Mouse (Mus musculus) stomach, embryonic 16.5 days (tissue): Measurements from ENCODE around the gene Slc5a4b. TPM values are rescaled to one million over a fixed set of nuclear protein-coding genes. Genes with fewer than 3 reads are reported as not detected.

Experiments
- ATAC-seq: fragments of 200-750 bp; cut with Nextera tagmentation; 2 replicates; pipeline ENCODE4 v1.8.0; 2017; ENCODE audit warnings: moderate number of reproducible peaks, moderate TSS enrichment; ENCODE audit not compliant: insufficient read depth, low FRiP score
- H3K27ac ChIP-seq: fragments of 300-500 bp; sonication (generic); 2 replicates; pipeline ENCODE4 v1.5.1; 2014; ENCODE audit warnings: low read length
- H3K27me3 ChIP-seq: fragments of 300-500 bp; sonication (generic); 2 replicates; pipeline ENCODE4 v1.6.1; 2014; ENCODE audit warnings: low read length, control low read depth, mixed read lengths; ENCODE audit not compliant: control insufficient read depth, insufficient read depth
- H3K36me3 ChIP-seq: fragments of 300-500 bp; sonication (generic); 2 replicates; pipeline ENCODE4 v1.6.1; 2014; ENCODE audit warnings: low read length; ENCODE audit not compliant: control insufficient read depth, insufficient read depth
- H3K4me1 ChIP-seq: fragments of 300-500 bp; sonication (generic); 2 replicates; pipeline ENCODE4 v1.6.1; 2014; ENCODE audit warnings: low read length, control low read depth, mixed read lengths; ENCODE audit not compliant: control insufficient read depth, insufficient read depth
- H3K4me2 ChIP-seq: fragments of 300-500 bp; sonication (generic); 2 replicates; pipeline ENCODE4 v1.6.1; 2014; ENCODE audit warnings: low read depth, low read length, mixed read lengths
- H3K4me3 ChIP-seq: fragments of 300-500 bp; sonication (generic); replicated peaks from 2 replicates; pipeline ENCODE4 v1.5.1; 2014; ENCODE audit warnings: mild to moderate bottlenecking, low read length
- H3K9ac ChIP-seq: fragments of 300-500 bp; sonication (generic); 2 replicates; pipeline ENCODE4 v1.6.1; 2014; ENCODE audit warnings: low read length
- H3K9me3 ChIP-seq: fragments of 300-500 bp; sonication (generic); replicated peaks from 2 replicates; pipeline ENCODE4 v1.6.1; 2016; ENCODE audit warnings: low read length, control low read depth; ENCODE audit not compliant: control insufficient read depth
- WGBS: fragments of 180-500 bp; shearing (Covaris S2); extraction: QIAGEN DNeasy Blood & Tissue Kit; methylation state at CpG from one replicate; pipeline ENCODE4 v1.1.7; 2014; 5-methylcytosine and 5-hydroxymethylcytosine counted together
- polyA plus RNA-seq: library from polyadenylated mRNA; unstranded; fragments of >200 nt; fragmentation: Nextera tagmentation; extraction: Ambion mirVana; gene quantifications from 2 replicates; pipeline ENCODE4 v1.2.1, GENCODE M21; 2015

Gene Slc5a4b
- polyA plus RNA-seq, 1 experiment from 2014 or later: 0.15 TPM

GRCm38 (mm10) chr10:76051860-76052259 lies 58.9 kb downstream of the Slc5a4b start:
- no peak for ATAC-seq
- Histone ChIP-seq H3K9me3 (no peaks in the 10 kb centered on the region), H3K9ac (no peak overlapping the region), H3K27ac (no peak overlapping the region), H3K4me2 (no peak overlapping the region), H3K4me3 (no peak overlapping the region), H3K36me3 (no peaks in the 10 kb centered on the region), H3K27me3 (no peaks in the 10 kb centered on the region), H3K4me1 (no peaks in the 10 kb centered on the region)
- 72% methylated on average over 11 of the region's 11 CpGs for WGBS

DNA sequence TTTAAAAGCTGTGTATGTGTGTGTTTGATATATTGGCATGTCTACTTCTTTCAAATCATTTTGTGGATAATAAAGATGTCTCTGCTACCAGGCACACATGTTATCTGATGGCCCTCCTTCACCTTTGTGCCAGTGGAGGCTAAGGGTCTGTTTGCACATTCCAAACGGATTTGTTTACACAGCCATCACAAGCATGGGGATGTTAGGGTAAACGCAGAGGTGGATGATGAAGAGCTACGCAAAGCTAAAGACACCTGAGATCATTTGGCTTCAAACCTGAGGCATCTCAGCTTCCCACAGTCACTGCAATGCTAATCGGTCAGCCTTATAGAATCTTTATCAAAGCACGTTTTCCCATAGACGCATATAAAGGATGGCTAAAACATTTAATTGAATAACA lies 61.8 kb downstream of the Slc5a4b start:
- Histone ChIP-seq H3K27ac (no peak overlapping the region), H3K4me3 (no peak overlapping the region), H3K4me1 (no peaks in the 10 kb centered on the region), H3K4me2 (no peak overlapping the region), H3K9me3 (no peaks in the 10 kb centered on the region), H3K27me3 (no peaks in the 10 kb centered on the region), H3K9ac (no peak overlapping the region), H3K36me3 (no peaks in the 10 kb centered on the region)
- WGBS: 14% methylated on average over 6 of the region's 6 CpGs
- no peak for ATAC-seq

GRCm38 (mm10) chr10:76047182-76047869 lies 63.4 kb downstream of the Slc5a4b start:
- ATAC-seq: no peak
- no peak overlapping the region for H3K9ac ChIP-seq

DNA sequence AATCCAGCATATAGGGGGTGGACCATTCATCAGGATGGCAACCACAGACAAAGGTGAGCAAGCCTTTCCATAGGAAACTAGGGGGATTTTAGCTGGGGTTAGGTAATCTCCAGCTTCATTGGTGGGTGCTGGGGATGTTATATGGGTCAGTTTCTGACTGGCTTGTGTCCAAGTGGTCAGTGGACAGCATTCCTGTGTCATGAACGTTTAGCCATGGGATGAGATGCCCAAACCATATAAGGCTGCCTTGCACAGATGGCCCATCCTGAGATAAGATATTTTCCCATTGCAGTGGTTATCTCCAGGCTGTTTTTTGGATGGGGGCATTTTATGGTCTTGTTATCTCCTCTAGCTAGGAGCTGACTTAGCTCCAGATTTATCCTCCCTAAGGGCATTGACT lies 64.0 kb downstream of the Slc5a4b start:
- Histone ChIP-seq H3K4me1 (no peaks in the 10 kb centered on the region), H3K4me2 (no peak overlapping the region), H3K27me3 (no peaks in the 10 kb centered on the region), H3K9ac (no peak overlapping the region), H3K9me3 (no peaks in the 10 kb centered on the region), H3K36me3 (no peaks in the 10 kb centered on the region; the same call in 1 of the 2 replicates), H3K27ac (no peak overlapping the region), H3K4me3 (no peak overlapping the region)
- ATAC-seq: no peak
- WGBS: 6% methylated on average over 1 of the region's 1 CpGs

More at GRCm38 (mm10) chr10:76047182-76047869, 63.4 kb downstream of the Slc5a4b start:
- H3K4me3 ChIP-seq: no peak overlapping the region
- H3K9me3 ChIP-seq: no peaks in the 10 kb centered on the region
- 21% methylated on average over 5 of the region's 5 CpGs for WGBS
- H3K27me3 ChIP-seq: no peaks in the 10 kb centered on the region
- no peak overlapping the region for H3K4me2 ChIP-seq
- H3K27ac ChIP-seq: no peak overlapping the region
- no peaks in the 10 kb centered on the region for H3K4me1 ChIP-seq
- H3K36me3 ChIP-seq: no peaks in the 10 kb centered on the region; the same call in 1 of the 2 replicates

GRCm38 (mm10) chr10:76045343-76045742 lies 65.4 kb downstream of the Slc5a4b start:
- 44% methylated on average over 5 of the region's 5 CpGs for WGBS
- no peak overlapping the region for H3K4me3 ChIP-seq
- no peak overlapping the region for H3K4me2 ChIP-seq
- H3K36me3 ChIP-seq: peaks cover 4% of the 10 kb centered on the region
- H3K9ac ChIP-seq: no peak overlapping the region
- H3K27me3 ChIP-seq: no peaks in the 10 kb centered on the region
- H3K4me1 ChIP-seq: no peaks in the 10 kb centered on the region
- H3K27ac ChIP-seq: no peak overlapping the region
- H3K9me3 ChIP-seq: no peaks in the 10 kb centered on the region
- no peak for ATAC-seq

DNA sequence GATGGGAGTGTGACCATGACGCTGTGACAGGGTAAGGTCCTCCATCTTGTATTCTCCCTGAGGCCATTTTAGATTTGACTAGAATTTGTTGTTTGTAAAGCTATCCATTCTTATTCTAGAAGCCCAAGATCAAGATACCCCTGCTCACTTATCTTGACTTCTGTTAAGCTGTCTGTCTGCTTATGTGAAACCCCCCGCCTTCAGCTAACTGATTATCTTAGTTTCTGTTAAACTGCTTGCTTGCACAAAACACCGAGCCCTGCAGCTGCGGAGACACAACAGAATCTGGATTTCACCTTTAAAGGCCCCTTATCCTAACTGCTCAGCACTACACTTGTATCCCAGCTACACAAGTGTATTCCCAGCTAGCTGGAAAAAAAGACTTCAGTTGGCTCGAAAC lies 73.8 kb downstream of the Slc5a4b start:
- Histone ChIP-seq H3K4me1 (no peaks in the 10 kb centered on the region), H3K4me2 (no peak overlapping the region), H3K36me3 (peaks cover 32% of the 10 kb centered on the region), H3K4me3 (no peak overlapping the region), H3K9ac (no peak overlapping the region), H3K27me3 (no peaks in the 10 kb centered on the region), H3K9me3 (no peaks in the 10 kb centered on the region), H3K27ac (no peak overlapping the region)
- no peak for ATAC-seq
- 91% methylated on average over 5 of the region's 5 CpGs for WGBS

DNA sequence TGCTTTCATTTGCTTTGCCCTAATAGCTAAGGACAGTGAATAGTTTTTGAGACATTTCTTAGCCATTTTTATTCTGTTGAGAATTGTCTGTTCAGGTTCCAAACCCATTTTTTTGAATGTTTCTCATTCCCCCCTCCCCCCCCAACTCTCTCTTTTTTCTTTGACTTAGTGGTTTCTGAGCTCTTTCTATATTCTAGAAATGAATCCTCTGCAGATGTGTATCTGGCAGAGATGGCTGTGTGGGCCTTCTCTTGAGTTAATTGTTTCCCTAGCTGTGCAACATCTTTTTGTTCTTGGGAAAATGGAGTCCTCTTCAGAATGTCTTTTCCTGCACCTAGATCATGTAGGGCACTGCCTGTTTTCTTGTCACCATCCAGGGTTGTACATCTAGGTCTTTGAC lies 75.5 kb downstream of the Slc5a4b start:
- Histone ChIP-seq H3K4me3 (no peak overlapping the region), H3K36me3 (peaks cover 27% of the 10 kb centered on the region), H3K27me3 (no peaks in the 10 kb centered on the region), H3K4me1 (no peaks in the 10 kb centered on the region), H3K9me3 (no peaks in the 10 kb centered on the region), H3K4me2 (no peak overlapping the region), H3K9ac (no peak overlapping the region), H3K27ac (no peak overlapping the region)
- ATAC-seq: no peak

DNA sequence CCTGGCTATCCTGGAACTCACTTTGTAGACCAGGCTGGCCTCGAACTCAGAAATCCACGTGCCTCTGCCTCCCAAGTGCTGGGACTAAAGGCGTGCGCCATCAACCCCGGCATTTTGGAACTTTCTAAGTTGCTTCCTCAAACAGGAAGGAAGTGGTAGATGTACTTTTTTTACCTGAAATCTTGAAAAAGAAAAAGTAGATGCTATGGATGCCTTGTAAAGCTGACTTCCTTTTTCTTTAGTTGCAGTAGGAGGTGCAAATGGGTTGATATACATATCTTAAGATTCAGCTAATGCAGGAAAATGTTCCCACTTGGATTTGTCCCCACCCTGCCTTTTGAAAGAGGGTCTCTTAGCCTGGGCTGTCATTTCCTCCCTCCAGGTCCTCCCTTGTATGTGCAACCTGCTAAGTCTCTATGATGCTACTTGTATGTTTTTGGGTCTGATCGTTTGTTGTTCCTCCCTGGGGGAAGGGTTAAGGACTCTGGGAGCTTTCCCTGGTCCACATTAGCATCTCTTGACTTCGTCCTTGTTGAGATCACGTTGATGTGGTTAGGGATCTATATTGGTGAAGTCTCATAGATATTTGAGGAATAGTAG lies 76.7 kb downstream of the Slc5a4b start:
- H3K27ac ChIP-seq: no peak overlapping the region
- no peak overlapping the region for H3K4me2 ChIP-seq
- no peaks in the 10 kb centered on the region for H3K4me1 ChIP-seq
- ATAC-seq: no peak
- H3K9ac ChIP-seq: no peak overlapping the region
- no peak overlapping the region for H3K4me3 ChIP-seq
- no peaks in the 10 kb centered on the region for H3K27me3 ChIP-seq
- WGBS: 90% methylated on average over 8 of the region's 8 CpGs
- no peaks in the 10 kb centered on the region for H3K9me3 ChIP-seq
- peaks cover 16% of the 10 kb centered on the region for H3K36me3 ChIP-seq

GRCm38 (mm10) chr10:76033119-76033455 lies 77.7 kb downstream of the Slc5a4b start:
- Histone ChIP-seq H3K36me3 (peaks cover 6% of the 10 kb centered on the region), H3K9me3 (no peaks in the 10 kb centered on the region), H3K9ac (peak overlapping the region; percentile 94), H3K4me3 (peak overlapping the region; percentile 85), H3K27ac (peak overlapping the region; percentile 58; the same call in 1 of the 2 replicates), H3K4me1 (no peaks in the 10 kb centered on the region), H3K27me3 (no peaks in the 10 kb centered on the region), H3K4me2 (peak overlapping the region; percentile 75)
- 17% methylated on average over 7 of the region's 7 CpGs for WGBS
- no peak for ATAC-seq
